Mouse (Mus musculus) liver, embryonic 16.5 days (tissue): Measurements from ENCODE around the gene Ctnnd2. TPM values are rescaled to one million over a fixed set of nuclear protein-coding genes. Genes with fewer than 3 reads are reported as not detected.
"Not testable (repeated sequence)": the region's sequence is repeated elsewhere in the genome, so short reads cannot be mapped to it uniquely, and the experiment has no call there.

Experiments used
- ATAC-seq: fragments of 200-750 bp; cut with Nextera tagmentation; 2 replicates; pipeline ENCODE4 v1.8.0; 2017; ENCODE audit warnings: low read depth, mild to moderate bottlenecking, moderate number of reproducible peaks, moderate library complexity
- H3K27ac ChIP-seq: fragments of 300-500 bp; sonication (generic); 2 replicates; pipeline ENCODE4 v1.5.1; 2014; ENCODE audit warnings: mild to moderate bottlenecking, low read length
- H3K27me3 ChIP-seq: fragments of 300-500 bp; sonication (generic); 2 replicates; pipeline ENCODE4 v1.6.1; 2014; ENCODE audit warnings: low read depth, low read length, mixed read lengths; ENCODE audit not compliant: control insufficient read depth, insufficient read depth
- H3K36me3 ChIP-seq: fragments of 300-500 bp; sonication (generic); 2 replicates; pipeline ENCODE4 v1.6.1; 2014; ENCODE audit warnings: mild to moderate bottlenecking; ENCODE audit not compliant: control insufficient read depth, insufficient read depth
- H3K4me1 ChIP-seq: fragments of 300-500 bp; sonication (generic); 2 replicates; pipeline ENCODE4 v1.6.1; 2014; ENCODE audit warnings: low read depth, low read length, mixed read lengths; ENCODE audit not compliant: control insufficient read depth
- H3K4me2 ChIP-seq: fragments of 300-500 bp; sonication (generic); 2 replicates; pipeline ENCODE4 v1.6.1; 2014; ENCODE audit warnings: low read depth, low read length, mixed read lengths
- H3K4me3 ChIP-seq: fragments of 300-500 bp; sonication (generic); 2 replicates; pipeline ENCODE4 v1.5.1; 2014; ENCODE audit warnings: low read depth, mild to moderate bottlenecking, low read length
- H3K9ac ChIP-seq: fragments of 300-500 bp; sonication (generic); 2 replicates; pipeline ENCODE4 v1.6.1; 2014; ENCODE audit warnings: low read depth, low read length
- H3K9me3 ChIP-seq: fragments of 300-500 bp; sonication (generic); replicated peaks from 2 replicates; pipeline ENCODE4 v1.6.1; 2016; ENCODE audit warnings: low read length; ENCODE audit not compliant: control insufficient read depth
- WGBS: fragments of 180-500 bp; shearing (Covaris S2); extraction: QIAGEN DNeasy Blood & Tissue Kit; methylation state at CpG from one replicate; pipeline ENCODE4 v1.1.7; 2014; ENCODE audit not compliant: insufficient replicate concordance; 5-methylcytosine and 5-hydroxymethylcytosine counted together
- polyA plus RNA-seq: library from polyadenylated mRNA; unstranded; fragments of >200 nt; fragmentation: Nextera tagmentation; extraction: Ambion mirVana; gene quantifications from 2 replicates; pipeline ENCODE4 v1.2.1, GENCODE M21; 2015

The Ctnnd2 gene
- 0.15 and 0.28 TPM in 2 replicates for polyA plus RNA-seq

- Histone ChIP-seq H3K36me3 (no peaks in the 10 kb centered on the region), H3K9ac (no peak within 1 kb of the TSS), H3K27ac (no peak within 1 kb of the TSS), H3K4me3 (peak within 1 kb of the TSS; percentile 50), H3K4me1 (no peaks in the 10 kb centered on the region), H3K27me3 (peaks cover 38% of the 10 kb centered on the region), H3K9me3 (no peaks in the 10 kb centered on the region), H3K4me2 (peak within 1 kb of the TSS; percentile 59)
- under 1% methylated on average over 78 of the region's 136 CpGs for WGBS
- no peak for ATAC-seq
These were observed at the start of gene Ctnnd2 for GRCm38 (mm10) chr15:30172391-30173281. Gene Ctnnd2 (plus strand): TSS chr15:30172593.

DNA sequence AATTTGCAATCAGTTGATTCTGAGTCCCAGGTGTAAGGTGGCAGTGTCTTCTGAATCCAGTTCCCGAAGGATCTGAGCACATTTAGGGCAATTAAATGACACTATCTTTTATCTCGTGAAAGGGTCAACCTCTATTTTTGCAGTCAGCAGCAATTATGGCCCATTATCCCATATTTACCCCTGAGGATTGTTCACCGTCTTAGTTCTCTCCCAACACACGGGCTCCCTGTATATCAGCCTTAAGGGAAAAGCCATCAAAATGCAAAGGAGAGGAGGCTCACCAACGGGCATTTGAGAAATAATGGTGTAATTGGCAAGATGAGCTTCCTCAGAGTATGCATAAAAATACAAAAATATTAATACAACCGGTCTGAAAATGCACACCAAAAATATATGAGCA lies 41.7 kb upstream of the Ctnnd2 start:
- Histone ChIP-seq H3K9ac (no peak overlapping the region), H3K9me3 (no peaks in the 10 kb centered on the region; the same call in 1 of the 2 replicates), H3K4me3 (no peak overlapping the region), H3K4me1 (no peaks in the 10 kb centered on the region), H3K36me3 (no peaks in the 10 kb centered on the region), H3K27me3 (no peaks in the 10 kb centered on the region), H3K27ac (no peak overlapping the region), H3K4me2 (no peak overlapping the region)
- no peak for ATAC-seq
- WGBS = 56% methylated on average over 6 of the region's 6 CpGs

DNA sequence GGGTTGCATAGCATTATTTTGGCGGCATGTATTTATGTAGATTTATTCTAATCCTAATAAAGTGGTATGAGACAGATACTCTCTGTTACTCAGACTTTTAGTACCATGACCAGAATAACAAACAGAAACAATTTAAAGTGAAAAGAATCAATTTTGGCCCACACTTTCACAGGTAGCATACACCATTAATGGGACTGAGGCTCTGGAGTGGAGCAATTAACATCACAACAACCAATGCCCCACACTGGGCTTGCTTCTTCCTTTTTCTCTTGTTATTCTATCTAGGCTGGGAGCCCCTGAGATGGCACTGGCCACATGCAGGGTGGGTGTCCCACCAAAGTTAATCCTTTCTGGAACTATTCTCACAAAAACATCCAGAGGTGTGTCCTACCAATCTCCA lies 32.8 kb upstream of the Ctnnd2 start:
- not testable (repeated sequence) for ATAC-seq, H3K27me3 ChIP-seq, H3K4me1 ChIP-seq, H3K27ac ChIP-seq, H3K36me3 ChIP-seq, H3K4me3 ChIP-seq, H3K9ac ChIP-seq, H3K4me2 ChIP-seq, H3K9me3 ChIP-seq
- 47% methylated on average over 1 of the region's 1 CpGs for WGBS

DNA sequence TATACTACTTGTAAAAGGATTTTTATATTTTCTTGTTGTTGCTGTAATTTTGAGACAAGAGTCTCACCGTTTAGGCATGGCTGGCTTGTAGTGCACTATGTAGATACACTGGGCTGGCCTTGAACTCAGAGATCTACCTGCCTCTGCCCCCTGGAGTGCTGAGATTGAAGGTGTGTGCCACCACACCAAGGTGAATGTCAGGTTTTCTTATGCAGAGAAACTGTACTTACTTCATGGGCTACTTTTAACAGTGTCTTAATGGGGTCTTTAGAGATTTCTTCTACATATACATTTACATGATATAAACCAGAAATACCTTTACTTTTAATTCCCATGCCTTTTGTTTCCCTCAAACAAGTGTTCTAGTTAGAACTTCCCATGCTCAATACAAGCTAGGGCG lies 27.0 kb upstream of the Ctnnd2 start:
- Histone ChIP-seq H3K4me2 (no peak overlapping the region), H3K9me3 (no peaks in the 10 kb centered on the region), H3K36me3 (no peaks in the 10 kb centered on the region), H3K4me1 (no peaks in the 10 kb centered on the region), H3K4me3 (no peak overlapping the region), H3K27me3 (no peaks in the 10 kb centered on the region), H3K27ac (no peak overlapping the region), H3K9ac (no peak overlapping the region)
- ATAC-seq = no peak
- 48% methylated on average over 2 of the region's 2 CpGs for WGBS

DNA sequence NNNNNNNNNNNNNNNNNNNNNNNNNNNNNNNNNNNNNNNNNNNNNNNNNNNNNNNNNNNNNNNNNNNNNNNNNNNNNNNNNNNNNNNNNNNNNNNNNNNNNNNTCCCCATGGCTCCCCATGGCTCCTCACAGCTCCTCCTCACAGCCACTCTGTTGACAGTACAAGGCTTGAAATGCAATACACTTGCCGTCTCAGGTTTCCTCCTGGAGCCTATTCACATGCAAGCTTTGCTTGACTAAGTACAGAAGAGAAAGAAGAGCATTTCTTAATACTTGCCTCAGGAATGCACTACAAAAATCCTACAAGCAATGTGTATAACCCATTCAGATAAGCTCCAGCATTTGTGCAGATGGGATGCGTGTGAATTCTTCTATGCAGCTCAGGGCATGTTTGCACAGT lies 20.2 kb upstream of the Ctnnd2 start:
- 41% methylated on average over 2 of the region's 2 CpGs for WGBS
- H3K4me1 ChIP-seq = no peaks in the 10 kb centered on the region
- H3K9me3 ChIP-seq = no peaks in the 10 kb centered on the region
- no peaks in the 10 kb centered on the region for H3K36me3 ChIP-seq
- no peaks in the 10 kb centered on the region for H3K27me3 ChIP-seq
- ATAC-seq = no peak
- H3K9ac ChIP-seq = no peak overlapping the region
- H3K4me3 ChIP-seq = no peak overlapping the region
- no peak overlapping the region for H3K4me2 ChIP-seq
- no peak overlapping the region for H3K27ac ChIP-seq

- Histone ChIP-seq H3K4me1 (no peaks in the 10 kb centered on the region), H3K9ac (no peak overlapping the region), H3K4me3 (no peak overlapping the region), H3K36me3 (no peaks in the 10 kb centered on the region), H3K9me3 (no peaks in the 10 kb centered on the region), H3K4me2 (no peak overlapping the region), H3K27me3 (no peaks in the 10 kb centered on the region), H3K27ac (no peak overlapping the region)
- no peak for ATAC-seq
- 54% methylated on average over 1 of the region's 1 CpGs for WGBS
These were observed 14.4 kb upstream of the Ctnnd2 start for GRCm38 (mm10) chr15:30157975-30158374.

DNA sequence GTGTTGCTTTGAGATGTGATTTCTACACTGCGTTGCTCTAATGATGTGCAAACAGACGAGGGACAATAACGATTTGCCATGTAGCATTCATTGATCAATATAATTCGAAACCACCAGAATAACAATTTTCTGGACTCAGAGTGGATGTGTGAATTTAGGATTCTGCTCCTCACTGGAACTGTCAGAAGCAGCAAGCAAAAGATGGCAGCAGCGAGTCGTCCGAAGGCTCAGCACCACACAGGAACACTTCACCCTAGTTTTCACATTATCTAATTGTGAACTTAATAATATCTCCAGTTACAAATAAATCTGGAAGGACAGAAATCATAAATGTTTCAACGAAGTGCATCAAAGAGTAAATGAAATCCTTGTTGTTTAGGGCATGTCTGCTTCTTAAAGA lies 2.4 kb upstream of the Ctnnd2 start:
- peaks cover 38% of the 10 kb centered on the region for H3K27me3 ChIP-seq
- no peak for ATAC-seq
- H3K27ac ChIP-seq = no peak overlapping the region
- no peak overlapping the region for H3K4me2 ChIP-seq
- H3K4me3 ChIP-seq = no peak overlapping the region
- WGBS = 60% methylated on average over 8 of the region's 8 CpGs
- H3K4me1 ChIP-seq = no peaks in the 10 kb centered on the region
- H3K9me3 ChIP-seq = no peaks in the 10 kb centered on the region
- H3K9ac ChIP-seq = no peak overlapping the region
- H3K36me3 ChIP-seq = no peaks in the 10 kb centered on the region

GRCm38 (mm10) chr15:30171493-30172195 lies 749 bp upstream of the Ctnnd2 start:
- Histone ChIP-seq H3K4me2 (no peak overlapping the region), H3K9ac (no peak overlapping the region), H3K4me1 (no peaks in the 10 kb centered on the region), H3K27me3 (peaks cover 38% of the 10 kb centered on the region), H3K9me3 (no peaks in the 10 kb centered on the region), H3K4me3 (no peak overlapping the region), H3K27ac (no peak overlapping the region), H3K36me3 (no peaks in the 10 kb centered on the region)
- WGBS = 15% methylated on average over 11 of the region's 11 CpGs
- no peak for ATAC-seq

DNA sequence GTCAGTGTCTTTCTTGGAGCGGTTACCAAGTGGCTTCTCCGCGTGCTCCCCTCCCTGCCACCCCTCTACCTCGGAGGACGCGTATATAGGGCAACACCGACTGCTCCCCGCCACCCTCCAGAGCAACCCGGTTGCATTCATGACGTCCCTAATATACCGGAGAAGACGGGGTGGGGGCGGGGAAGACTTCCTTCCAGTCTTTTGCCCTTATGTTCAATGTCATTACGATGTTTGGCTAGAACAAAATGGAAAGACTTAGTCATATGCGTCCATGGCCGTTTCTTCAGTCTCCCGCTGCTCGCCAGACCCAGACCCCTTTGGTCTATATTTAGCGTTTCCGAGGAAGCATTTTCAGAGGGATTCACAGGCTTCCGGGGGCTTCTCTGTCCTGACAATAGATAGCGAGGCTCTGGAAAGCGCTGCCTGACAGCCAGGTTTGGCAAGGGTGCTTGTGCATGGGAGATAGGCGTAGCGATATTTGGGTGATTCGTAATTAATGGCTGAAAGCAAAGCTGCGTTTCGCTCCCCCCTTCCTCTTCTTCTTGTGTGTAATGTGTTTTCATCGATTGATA lies 1.1 kb downstream of the Ctnnd2 start:
- peak overlapping the region; percentile 59 for H3K4me2 ChIP-seq
- no peak for ATAC-seq
- H3K36me3 ChIP-seq = no peaks in the 10 kb centered on the region
- WGBS = 2% methylated on average over 29 of the region's 29 CpGs
- no peak overlapping the region for H3K9ac ChIP-seq
- peaks cover 38% of the 10 kb centered on the region for H3K27me3 ChIP-seq
- no peak overlapping the region for H3K27ac ChIP-seq
- no peaks in the 10 kb centered on the region for H3K4me1 ChIP-seq
- H3K9me3 ChIP-seq = no peaks in the 10 kb centered on the region
- peak overlapping the region; percentile 50 for H3K4me3 ChIP-seq
